Mouse (Mus musculus): ENCODE data around the gene Bcar1. TPM values are rescaled to one million over a fixed set of nuclear protein-coding genes. Genes with fewer than 3 reads are reported as not detected.

Bcar1 gene
- polyA plus RNA-seq, 1 experiment from 2014 or later, result 50.2 TPM

GRCm38 (mm10) chr8:111678848-111679247, 64.8 kb downstream of the Bcar1 start:
- Histone ChIP-seq H3K4me3 (ENCODE audit: low read depth, low read length) (no peak overlapping the region), H3K27me3 (replicated peaks; ENCODE audit: control insufficient read depth, insufficient read depth, low read length) (no peaks in the 10 kb centered on the region), H3K4me2 (ENCODE audit: low read length) (no peak overlapping the region), H3K4me1 (replicated peaks; ENCODE audit: control insufficient read depth, insufficient read depth, low read length) (no peaks in the 10 kb centered on the region), H3K27ac (ENCODE audit: low read depth) (no peak overlapping the region), H3K36me3 (ENCODE audit: control insufficient read depth, insufficient read depth, low read length) (no peaks in the 10 kb centered on the region), H3K9me3 (ENCODE audit: control insufficient read depth, low read length) (no peaks in the 10 kb centered on the region), H3K9ac (ENCODE audit: low read length) (no peak overlapping the region)
- no peak for DNase-seq (ENCODE audit: low spot score)
- ATAC-seq (replicated peaks; ENCODE audit: low FRiP score, low TSS enrichment, low read depth), result no peak
- WGBS, result 91% methylated on average over 7 of the region's 7 CpGs

- Histone ChIP-seq H3K9ac (ENCODE audit: low read length) (no peak overlapping the region), H3K36me3 (ENCODE audit: control insufficient read depth, insufficient read depth, low read length) (no peaks in the 10 kb centered on the region), H3K27me3 (replicated peaks; ENCODE audit: control insufficient read depth, insufficient read depth, low read length) (no peaks in the 10 kb centered on the region), H3K4me1 (replicated peaks; ENCODE audit: control insufficient read depth, insufficient read depth, low read length) (no peaks in the 10 kb centered on the region), H3K4me3 (ENCODE audit: low read depth, low read length) (no peak overlapping the region), H3K27ac (ENCODE audit: low read depth) (no peak overlapping the region), H3K9me3 (ENCODE audit: control insufficient read depth, low read length) (no peaks in the 10 kb centered on the region), H3K4me2 (ENCODE audit: low read length) (no peak overlapping the region)
- DNase-seq (ENCODE audit: low spot score) (peak; percentile 65), ATAC-seq (replicated peaks; ENCODE audit: low FRiP score, low TSS enrichment, low read depth) (peak; percentile 72; the same call in 1 of the 2 replicates)
- WGBS, result 22% methylated on average over 3 of the region's 3 CpGs
These were observed 65.5 kb downstream of the Bcar1 start for GRCm38 (mm10) chr8:111678111-111678510.

GRCm38 (mm10) chr8:111676237-111676636, 67.4 kb downstream of the Bcar1 start:
- no peak for ATAC-seq (replicated peaks; ENCODE audit: low FRiP score, low TSS enrichment, low read depth)
- Histone ChIP-seq H3K9me3 (ENCODE audit: control insufficient read depth, low read length) (no peaks in the 10 kb centered on the region), H3K9ac (ENCODE audit: low read length) (no peak overlapping the region), H3K36me3 (ENCODE audit: control insufficient read depth, insufficient read depth, low read length) (peaks cover 5% of the 10 kb centered on the region), H3K4me1 (replicated peaks; ENCODE audit: control insufficient read depth, insufficient read depth, low read length) (no peaks in the 10 kb centered on the region), H3K27ac (ENCODE audit: low read depth) (no peak overlapping the region), H3K27me3 (replicated peaks; ENCODE audit: control insufficient read depth, insufficient read depth, low read length) (no peaks in the 10 kb centered on the region), H3K4me2 (ENCODE audit: low read length) (no peak overlapping the region), H3K4me3 (ENCODE audit: low read depth, low read length) (no peak overlapping the region)
- WGBS, result 77% methylated on average over 8 of the region's 8 CpGs
- no peak for DNase-seq (ENCODE audit: low spot score)

GRCm38 (mm10) chr8:111666751-111667150, 76.9 kb downstream of the Bcar1 start:
- DNase-seq (ENCODE audit: low spot score) (no peak), ATAC-seq (replicated peaks; ENCODE audit: low FRiP score, low TSS enrichment, low read depth) (no peak)
- H3K4me1 ChIP-seq (replicated peaks; ENCODE audit: control insufficient read depth, insufficient read depth, low read length), result no peaks in the 10 kb centered on the region
- no peaks in the 10 kb centered on the region for H3K27me3 ChIP-seq (replicated peaks; ENCODE audit: control insufficient read depth, insufficient read depth, low read length)
- H3K9ac ChIP-seq (ENCODE audit: low read length), result no peak overlapping the region
- peaks cover 52% of the 10 kb centered on the region for H3K36me3 ChIP-seq (ENCODE audit: control insufficient read depth, insufficient read depth, low read length)
- no peak overlapping the region for H3K4me3 ChIP-seq (ENCODE audit: low read depth, low read length)
- no peaks in the 10 kb centered on the region for H3K9me3 ChIP-seq (ENCODE audit: control insufficient read depth, low read length)
- no peak overlapping the region for H3K27ac ChIP-seq (ENCODE audit: low read depth)
- no peak overlapping the region for H3K4me2 ChIP-seq (ENCODE audit: low read length)
- WGBS, result 83% methylated on average over 2 of the region's 2 CpGs

GRCm38 (mm10) chr8:111662473-111662872, 81.1 kb downstream of the Bcar1 start:
- Histone ChIP-seq H3K27ac (ENCODE audit: low read depth) (no peak overlapping the region), H3K27me3 (replicated peaks; ENCODE audit: control insufficient read depth, insufficient read depth, low read length) (no peaks in the 10 kb centered on the region), H3K4me2 (ENCODE audit: low read length) (no peak overlapping the region), H3K9ac (ENCODE audit: low read length) (no peak overlapping the region), H3K4me3 (ENCODE audit: low read depth, low read length) (no peak overlapping the region), H3K9me3 (ENCODE audit: control insufficient read depth, low read length) (no peaks in the 10 kb centered on the region), H3K4me1 (replicated peaks; ENCODE audit: control insufficient read depth, insufficient read depth, low read length) (no peaks in the 10 kb centered on the region), H3K36me3 (ENCODE audit: control insufficient read depth, insufficient read depth, low read length) (peaks cover 29% of the 10 kb centered on the region)
- WGBS, result 85% methylated on average over 3 of the region's 3 CpGs
- DNase-seq (ENCODE audit: low spot score) (peak; percentile 90), ATAC-seq (replicated peaks; ENCODE audit: low FRiP score, low TSS enrichment, low read depth) (no peak)

Small RNA genes lying within 50 kb of the gene (microRNA-seq; reads per million reads assigned to microRNA genes)
- not detected for gene Mir7076

Other genes starting within 250 kb of the Bcar1 start
- 5.2 TPM in 2 replicates for gene Wdr59, start 221.7 kb downstream of the Bcar1 start, polyA plus RNA-seq (2014; fragmentation: Nextera tagmentation; extraction: Ambion mirVana)
- gene Znrf1, start 207.7 kb downstream of the Bcar1 start, polyA plus RNA-seq (2014; fragmentation: Nextera tagmentation; extraction: Ambion mirVana), result 27.0 and 34.2 TPM in 2 replicates
- gene Ldhd, start 113.4 kb downstream of the Bcar1 start, polyA plus RNA-seq (2014; fragmentation: Nextera tagmentation; extraction: Ambion mirVana), result 1.2 TPM in 2 replicates
- 20.5 and 24.2 TPM in 2 replicates for gene Zfp1, start 100.4 kb downstream of the Bcar1 start, polyA plus RNA-seq (2014; fragmentation: Nextera tagmentation; extraction: Ambion mirVana)
- gene Ctrb1, start 52.8 kb downstream of the Bcar1 start, polyA plus RNA-seq (2014; fragmentation: Nextera tagmentation; extraction: Ambion mirVana), result 387 TPM in 1 of 2 replicates, not detected in the other
- 166 and 198 TPM in 2 replicates for gene Cfdp1, start 110.5 kb upstream of the Bcar1 start, polyA plus RNA-seq (2014; fragmentation: Nextera tagmentation; extraction: Ambion mirVana)
- gene Tmem170, start 132.9 kb upstream of the Bcar1 start, polyA plus RNA-seq (2014; fragmentation: Nextera tagmentation; extraction: Ambion mirVana), result 9.0 and 9.4 TPM in 2 replicates
- gene Chst5, start 166.6 kb upstream of the Bcar1 start, polyA plus RNA-seq (2014; fragmentation: Nextera tagmentation; extraction: Ambion mirVana), result 2.1 and 2.6 TPM in 2 replicates
- gene Tmem231, start 190.1 kb upstream of the Bcar1 start, polyA plus RNA-seq (2014; fragmentation: Nextera tagmentation; extraction: Ambion mirVana), result 12.8 and 13.8 TPM in 2 replicates
- gene Gabarapl2, start 196.9 kb upstream of the Bcar1 start, polyA plus RNA-seq (2014; fragmentation: Nextera tagmentation; extraction: Ambion mirVana), result 182 and 191 TPM in 2 replicates
- gene Adat1, start 248.5 kb upstream of the Bcar1 start, polyA plus RNA-seq (2014; fragmentation: Nextera tagmentation; extraction: Ambion mirVana), result 7.4 and 11.0 TPM in 2 replicates